Mouse (Mus musculus): ENCODE measurements at regions not wholly inside any gene's neighbourhood (a gene's known extent, or its start where the extent isn't known, plus 50 kb on each side); places are given as distances from the start of the nearest gene placed in this dataset.

- Histone ChIP-seq H3K27me3 (replicated peaks; ENCODE audit: low read depth, poor library complexity, severe bottlenecking) (no peaks in the 10 kb centered on the region), H3K9me3 (no peaks in the 10 kb centered on the region), H3K36me3 (replicated peaks) (no peaks in the 10 kb centered on the region), H3K4me3 (no peak overlapping the region), H3K4me1 (peaks cover 18% of the 10 kb centered on the region), H3K27ac (replicated peaks) (no peak overlapping the region)
- WGBS: 57% methylated on average over 5 of the region's 5 CpGs
- peak; percentile 31 for DNase-seq (ENCODE audit: low spot score)
Measured at GRCm38 (mm10) chr4:105656071-105656655, 133.5 kb upstream of the Gm12728 start.

- Histone ChIP-seq H3K4me3 (no peak overlapping the region), H3K27me3 (replicated peaks; ENCODE audit: low read depth, poor library complexity, severe bottlenecking) (no peaks in the 10 kb centered on the region), H3K9me3 (no peaks in the 10 kb centered on the region), H3K36me3 (replicated peaks) (no peaks in the 10 kb centered on the region), H3K4me1 (peaks cover 24% of the 10 kb centered on the region), H3K27ac (replicated peaks) (peak overlapping the region; percentile 26; the same call in 1 of the 2 replicates)
- peak; percentile 58 for DNase-seq (ENCODE audit: low spot score)
- WGBS: 51% methylated on average over 3 of the region's 3 CpGs
Measured at GRCm38 (mm10) chr4:105658581-105658980, 131.1 kb upstream of the Gm12728 start.

- WGBS: 74% methylated on average over 1 of the region's 1 CpGs
- H3K4me1 ChIP-seq: no peaks in the 10 kb centered on the region
- DNase-seq (ENCODE audit: low spot score): no peak
- no peak overlapping the region for H3K4me3 ChIP-seq
- H3K36me3 ChIP-seq (replicated peaks): no peaks in the 10 kb centered on the region
- H3K27ac ChIP-seq (replicated peaks): no peak overlapping the region
- H3K9me3 ChIP-seq: peaks cover 5% of the 10 kb centered on the region; the same call in 1 of the 2 replicates
- H3K27me3 ChIP-seq (replicated peaks; ENCODE audit: low read depth, poor library complexity, severe bottlenecking): no peaks in the 10 kb centered on the region
Measured at GRCm38 (mm10) chr4:105676690-105677089, 113.0 kb upstream of the Gm12728 start.

GRCm38 (mm10) chr4:105690716-105691115 lies 99.0 kb upstream of the Gm12728 start:
- DNase-seq (ENCODE audit: low spot score): no peak
- Histone ChIP-seq H3K27ac (replicated peaks) (no peak overlapping the region), H3K36me3 (replicated peaks) (no peaks in the 10 kb centered on the region), H3K4me1 (peaks cover 17% of the 10 kb centered on the region), H3K27me3 (replicated peaks; ENCODE audit: low read depth, poor library complexity, severe bottlenecking) (no peaks in the 10 kb centered on the region), H3K4me3 (no peak overlapping the region), H3K9me3 (no peaks in the 10 kb centered on the region)
- WGBS: 67% methylated on average over 3 of the region's 3 CpGs

- no peak for DNase-seq (ENCODE audit: low spot score)
- no peaks in the 10 kb centered on the region for H3K9me3 ChIP-seq
- no peak overlapping the region for H3K27ac ChIP-seq (replicated peaks)
- no peaks in the 10 kb centered on the region for H3K27me3 ChIP-seq (replicated peaks; ENCODE audit: low read depth, poor library complexity, severe bottlenecking)
- WGBS: 86% methylated on average over 4 of the region's 4 CpGs
- no peak overlapping the region for H3K4me3 ChIP-seq
- no peaks in the 10 kb centered on the region for H3K36me3 ChIP-seq (replicated peaks)
- H3K4me1 ChIP-seq: peaks cover 20% of the 10 kb centered on the region
Measured at GRCm38 (mm10) chr4:105692380-105692779, 97.3 kb upstream of the Gm12728 start.

- Histone ChIP-seq H3K27me3 (replicated peaks; ENCODE audit: low read depth, poor library complexity, severe bottlenecking) (no peaks in the 10 kb centered on the region), H3K4me3 (no peak overlapping the region), H3K27ac (replicated peaks) (no peak overlapping the region), H3K4me1 (peaks cover 13% of the 10 kb centered on the region), H3K9me3 (no peaks in the 10 kb centered on the region), H3K36me3 (replicated peaks) (no peaks in the 10 kb centered on the region)
- 68% methylated on average over 2 of the region's 2 CpGs for WGBS
- no peak for DNase-seq (ENCODE audit: low spot score)
Measured at GRCm38 (mm10) chr4:105695895-105696294, 93.8 kb upstream of the Gm12728 start.

- Histone ChIP-seq H3K36me3 (replicated peaks) (no peaks in the 10 kb centered on the region), H3K27ac (replicated peaks) (no peak overlapping the region), H3K27me3 (replicated peaks; ENCODE audit: low read depth, poor library complexity, severe bottlenecking) (no peaks in the 10 kb centered on the region), H3K4me3 (no peak overlapping the region), H3K4me1 (peaks cover 13% of the 10 kb centered on the region), H3K9me3 (no peaks in the 10 kb centered on the region)
- 79% methylated on average over 4 of the region's 4 CpGs for WGBS
- no peak for DNase-seq (ENCODE audit: low spot score)
Measured at GRCm38 (mm10) chr4:105697123-105697522, 92.5 kb upstream of the Gm12728 start.

GRCm38 (mm10) chr4:105702036-105702435 lies 87.6 kb upstream of the Gm12728 start:
- Histone ChIP-seq H3K4me3 (no peak overlapping the region), H3K9me3 (no peaks in the 10 kb centered on the region), H3K27me3 (replicated peaks; ENCODE audit: low read depth, poor library complexity, severe bottlenecking) (no peaks in the 10 kb centered on the region), H3K4me1 (no peaks in the 10 kb centered on the region), H3K36me3 (replicated peaks) (no peaks in the 10 kb centered on the region), H3K27ac (replicated peaks) (no peak overlapping the region)
- 69% methylated on average over 3 of the region's 3 CpGs for WGBS
- DNase-seq (ENCODE audit: low spot score): no peak

- Histone ChIP-seq H3K9me3 (no peaks in the 10 kb centered on the region), H3K36me3 (replicated peaks) (no peaks in the 10 kb centered on the region), H3K27ac (replicated peaks) (no peak overlapping the region), H3K4me1 (no peaks in the 10 kb centered on the region), H3K4me3 (no peak overlapping the region), H3K27me3 (replicated peaks; ENCODE audit: low read depth, poor library complexity, severe bottlenecking) (no peaks in the 10 kb centered on the region)
- WGBS: 79% methylated on average over 3 of the region's 3 CpGs
- no peak for DNase-seq (ENCODE audit: low spot score)
Measured at GRCm38 (mm10) chr4:105703408-105703807, 86.3 kb upstream of the Gm12728 start.

GRCm38 (mm10) chr4:105704271-105704670 lies 85.4 kb upstream of the Gm12728 start:
- H3K4me3 ChIP-seq: no peak overlapping the region
- H3K27ac ChIP-seq (replicated peaks): no peak overlapping the region
- H3K27me3 ChIP-seq (replicated peaks; ENCODE audit: low read depth, poor library complexity, severe bottlenecking): no peaks in the 10 kb centered on the region
- DNase-seq (ENCODE audit: low spot score): no peak
- H3K36me3 ChIP-seq (replicated peaks): no peaks in the 10 kb centered on the region
- WGBS: 87% methylated on average over 9 of the region's 9 CpGs
- no peaks in the 10 kb centered on the region for H3K4me1 ChIP-seq
- H3K9me3 ChIP-seq: no peaks in the 10 kb centered on the region

- Histone ChIP-seq H3K4me3 (no peak overlapping the region), H3K36me3 (replicated peaks) (no peaks in the 10 kb centered on the region), H3K9me3 (no peaks in the 10 kb centered on the region), H3K27me3 (replicated peaks; ENCODE audit: low read depth, poor library complexity, severe bottlenecking) (no peaks in the 10 kb centered on the region), H3K4me1 (no peaks in the 10 kb centered on the region), H3K27ac (replicated peaks) (no peak overlapping the region)
- 72% methylated on average over 6 of the region's 6 CpGs for WGBS
- no peak for DNase-seq (ENCODE audit: low spot score)
Measured at GRCm38 (mm10) chr4:105705996-105706395, 83.7 kb upstream of the Gm12728 start.

GRCm38 (mm10) chr4:105708080-105708796 lies 81.4 kb upstream of the Gm12728 start:
- no peak for DNase-seq (ENCODE audit: low spot score)
- H3K4me1 ChIP-seq: no peaks in the 10 kb centered on the region

GRCm38 (mm10) chr4:105713956-105714355 lies 75.7 kb upstream of the Gm12728 start:
- DNase-seq (ENCODE audit: low spot score): no peak
- 93% methylated on average over 6 of the region's 6 CpGs for WGBS
- no peak overlapping the region for H3K4me3 ChIP-seq
- no peak overlapping the region for H3K27ac ChIP-seq (replicated peaks)
- peaks cover 7% of the 10 kb centered on the region; the same call in 1 of the 2 replicates for H3K36me3 ChIP-seq (replicated peaks)
- peaks cover 10% of the 10 kb centered on the region; the same call in 1 of the 2 replicates for H3K9me3 ChIP-seq
- no peaks in the 10 kb centered on the region for H3K27me3 ChIP-seq (replicated peaks; ENCODE audit: low read depth, poor library complexity, severe bottlenecking)
- H3K4me1 ChIP-seq: no peaks in the 10 kb centered on the region

More at GRCm38 (mm10) chr4:105708080-105708796, 81.4 kb upstream of the Gm12728 start:
- WGBS: 85% methylated on average over 13 of the region's 13 CpGs
- Histone ChIP-seq H3K27ac (replicated peaks) (no peak overlapping the region), H3K36me3 (replicated peaks) (peaks cover 4% of the 10 kb centered on the region; the same call in 1 of the 2 replicates), H3K4me3 (no peak overlapping the region), H3K27me3 (replicated peaks; ENCODE audit: low read depth, poor library complexity, severe bottlenecking) (no peaks in the 10 kb centered on the region), H3K9me3 (peaks cover 6% of the 10 kb centered on the region; the same call in 1 of the 2 replicates)

All from embryonic facial prominence, embryonic 10.5 days (tissue).